Mouse (Mus musculus) adrenal gland (tissue): ENCODE measurements around the gene Ssbp2.

Experiments used
- intact Hi-C: fragments of 180-260 bp; cut with DNase I; formaldehyde crosslinking; loops from one replicate; pipeline ENCODE4 v1.15.1; 2025

The Ssbp2 gene

DNA sequence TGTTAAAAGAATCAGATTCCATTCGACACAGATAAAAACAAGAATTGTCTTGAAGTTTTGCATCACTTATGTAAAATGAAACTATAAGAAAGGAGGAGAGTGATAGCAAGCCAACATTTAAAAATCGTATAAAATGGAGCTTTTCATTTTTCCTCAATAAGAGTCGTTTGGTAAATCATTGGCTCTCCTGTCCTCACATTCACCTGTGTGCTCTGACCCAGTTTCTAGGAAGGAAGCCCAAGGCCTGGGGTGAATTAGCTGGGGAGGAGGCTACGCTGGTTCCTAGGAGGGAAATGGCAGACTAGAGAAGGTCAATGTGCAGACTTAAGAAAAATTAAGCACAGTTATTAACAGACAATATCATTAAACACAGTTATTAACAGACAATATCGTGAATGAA is 156.8 kb downstream of the Ssbp2 start:
- intact Hi-C loops: no loop called here

DNA sequence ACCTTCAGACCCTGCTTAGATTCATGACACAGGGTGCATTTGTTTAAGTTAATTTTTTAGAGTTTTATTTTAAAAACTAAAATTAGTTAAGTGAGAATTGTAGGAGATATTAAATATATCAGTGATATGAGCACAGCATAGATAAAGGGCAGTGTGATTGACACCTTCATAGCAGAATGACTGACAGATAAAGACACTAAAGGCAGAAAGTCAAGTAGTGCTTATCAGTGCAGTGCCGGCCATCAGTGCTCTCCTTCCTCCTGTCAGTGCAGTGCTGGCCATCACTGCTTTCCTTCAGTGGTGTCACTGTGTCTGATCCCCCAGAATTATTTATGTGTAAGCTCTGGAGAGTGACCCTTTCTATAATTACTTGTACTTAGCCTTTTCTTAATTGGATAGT is 159.3 kb downstream of the Ssbp2 start:
- intact Hi-C loops: no loop called here

DNA sequence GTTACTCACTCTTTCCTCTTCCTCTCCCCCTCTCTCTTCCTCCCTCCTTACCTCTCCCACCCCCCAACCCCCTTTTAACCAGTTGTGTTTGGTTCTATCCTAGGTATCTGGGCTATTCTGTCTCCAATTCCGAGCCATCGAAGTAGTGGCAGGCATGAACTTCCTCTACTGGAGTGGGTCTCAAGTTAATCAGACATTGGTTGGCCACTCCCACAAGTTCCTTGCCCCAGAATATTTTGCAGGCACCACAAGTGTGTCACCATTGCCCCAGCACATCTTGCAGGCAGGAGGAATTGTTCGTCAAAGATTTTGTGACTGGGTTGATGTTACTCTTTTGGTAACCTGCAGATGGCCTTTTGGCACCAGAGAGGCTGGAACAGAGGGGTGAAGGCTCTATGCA is 160.5 kb downstream of the Ssbp2 start:
- intact Hi-C loops: no loop called here

DNA sequence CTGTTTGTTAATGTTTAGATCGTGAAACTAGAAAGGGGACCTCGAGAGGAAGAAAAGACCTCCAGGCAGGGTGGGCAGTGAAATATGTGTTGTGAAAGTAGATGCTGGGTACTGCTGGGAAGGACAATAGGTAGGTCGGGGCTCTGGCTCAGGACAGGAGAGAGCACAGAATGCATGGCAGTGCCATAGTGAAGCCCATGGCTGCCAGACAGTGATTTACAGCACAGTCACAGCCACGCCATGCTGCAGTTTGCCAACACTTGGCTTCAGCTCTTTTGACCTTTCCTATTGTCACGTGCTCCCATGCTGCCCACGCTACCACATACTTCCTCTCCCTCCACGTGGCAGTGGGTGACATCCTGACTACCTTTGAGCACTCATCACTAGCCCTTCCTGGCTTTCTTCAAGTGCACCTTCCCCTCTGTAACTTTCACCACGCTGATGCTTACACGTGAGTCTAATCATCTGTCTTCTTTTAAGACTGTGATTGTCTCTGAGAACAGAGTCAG is 171.3 kb downstream of the Ssbp2 start:
- intact Hi-C loops: loop anchor here (10.0 kb wide), 2 partner anchors 267 to 697 kb away; no protein-coding TSS in a partner anchor

DNA sequence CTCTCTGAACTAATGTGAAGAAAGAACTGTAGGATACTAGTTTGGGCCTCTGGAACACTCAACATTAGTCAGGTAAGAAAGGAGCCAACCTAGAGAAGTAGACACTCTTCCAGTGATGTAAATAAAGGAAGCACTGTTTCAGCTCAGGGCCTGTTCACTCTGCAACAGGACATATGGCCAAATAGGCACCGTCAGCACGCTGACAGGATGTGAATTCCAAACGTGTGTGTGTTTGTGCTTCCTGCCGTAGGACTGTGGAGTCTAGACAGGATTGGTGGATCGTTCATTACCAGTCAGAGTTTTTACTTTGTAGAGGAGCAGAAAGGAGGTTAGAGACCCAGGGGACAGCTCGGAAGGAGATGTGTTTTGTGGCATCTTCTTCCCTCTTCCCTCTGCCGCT is 174.0 kb downstream of the Ssbp2 start:
- intact Hi-C loops: loop anchor here (10.0 kb wide), 2 partner anchors 269 to 699 kb away; no protein-coding TSS in a partner anchor

DNA sequence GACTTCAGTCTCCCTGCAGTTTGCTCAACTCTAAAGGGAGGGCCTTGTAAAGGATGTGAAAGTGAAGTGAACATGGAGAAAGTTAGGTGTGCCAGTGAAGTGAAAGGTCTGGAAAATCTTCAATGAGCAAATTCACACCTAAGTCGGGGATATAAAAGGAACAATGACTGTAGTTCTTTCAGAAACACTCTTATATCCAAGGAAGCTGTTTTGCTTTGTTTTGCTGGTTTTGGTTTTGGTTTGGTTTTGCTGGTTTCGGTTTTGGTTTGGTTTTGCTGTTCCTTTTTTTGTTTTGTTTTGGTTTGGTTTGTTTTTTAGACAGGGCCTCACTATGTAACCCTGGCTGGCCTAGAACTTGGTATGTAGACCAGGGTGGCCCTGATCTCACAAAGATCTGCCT is 175.9 kb downstream of the Ssbp2 start:
- intact Hi-C loops: loop anchor here (2.0 to 10.0 kb wide), 4 partner anchors 174 to 701 kb away; partner anchors contain the start of gene Ssbp2

DNA sequence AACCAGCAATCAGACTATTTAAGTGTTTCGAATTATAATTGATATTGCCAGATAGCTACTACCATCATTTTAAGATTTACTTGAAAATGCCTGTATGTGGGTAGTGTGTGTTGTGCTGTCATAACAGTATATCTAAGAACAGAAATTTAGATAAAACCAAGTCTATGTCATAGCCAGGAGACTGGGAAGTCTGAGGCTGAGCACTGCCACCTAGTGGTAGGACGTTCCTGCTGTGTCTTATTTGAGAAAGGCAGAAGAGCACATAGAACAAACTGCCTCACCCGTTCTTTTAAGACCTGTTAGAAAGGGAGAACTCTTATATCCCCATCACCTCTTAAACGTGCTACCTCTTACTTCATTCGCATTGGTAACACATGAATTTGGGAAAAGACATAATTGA is 176.7 kb downstream of the Ssbp2 start:
- intact Hi-C loops: loop anchor here (2.0 to 10.0 kb wide), 4 partner anchors 175 to 702 kb away; partner anchors contain the start of gene Ssbp2

DNA sequence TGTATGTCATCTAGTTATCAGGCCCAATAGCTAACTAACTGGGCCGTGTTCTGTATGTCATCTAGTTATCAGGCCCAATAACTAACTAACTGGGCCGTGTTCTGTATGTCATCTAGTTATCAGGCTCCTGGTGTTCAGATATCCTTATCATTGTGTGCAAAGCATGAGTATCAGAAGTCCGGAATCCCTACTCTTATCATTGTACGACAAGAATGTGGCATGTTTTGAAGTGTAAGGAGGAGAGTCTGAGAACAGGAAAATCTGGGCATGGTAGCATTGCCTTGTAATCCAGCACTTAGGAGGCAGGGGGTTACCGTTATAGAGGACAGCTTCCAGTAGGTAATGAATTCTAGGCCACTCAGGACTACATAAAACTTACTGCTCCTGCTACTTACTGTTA is 178.8 kb downstream of the Ssbp2 start:
- intact Hi-C loops: loop anchor here (5.0 to 10.0 kb wide), 3 partner anchors 177 to 704 kb away; partner anchors contain the start of gene Ssbp2

DNA sequence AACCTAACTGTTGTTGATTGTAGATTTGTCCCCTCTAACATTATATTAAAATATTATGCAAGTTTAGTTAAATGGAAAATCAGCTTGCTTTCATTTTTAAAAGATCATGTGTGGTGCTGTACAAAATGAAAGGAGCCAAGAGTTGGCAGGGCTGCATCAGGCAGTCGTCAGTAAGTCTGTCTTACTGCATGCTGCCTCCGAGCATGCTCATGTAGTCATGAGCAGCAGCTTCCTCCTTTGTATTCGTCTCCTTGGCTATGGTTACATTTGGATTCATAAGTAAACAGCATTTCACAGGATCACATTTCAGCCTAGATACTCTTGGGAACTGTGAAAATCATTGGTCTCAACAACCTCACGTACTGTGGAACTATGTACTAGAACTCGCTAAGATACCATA is 180.1 kb downstream of the Ssbp2 start:
- intact Hi-C loops: no loop called here

DNA sequence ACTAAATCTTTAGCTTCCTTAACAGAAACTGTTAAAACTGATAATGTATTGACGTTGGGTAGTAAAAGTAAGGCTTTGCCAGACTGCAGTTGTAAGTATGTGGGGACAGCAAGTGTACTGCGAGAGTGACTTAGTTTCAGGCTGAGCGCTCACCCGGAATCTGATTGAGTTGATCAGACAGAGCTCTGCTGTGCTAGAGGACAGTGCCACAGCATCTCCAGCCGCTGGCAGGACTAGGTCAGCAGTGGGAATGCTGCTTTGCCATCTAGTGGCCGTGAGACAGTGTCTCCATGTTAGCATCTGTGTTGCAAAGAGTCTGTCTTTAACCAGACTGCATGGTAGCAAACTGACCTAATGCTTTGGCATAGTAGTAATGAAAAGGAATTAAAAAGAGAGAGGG is 188.2 kb downstream of the Ssbp2 start:
- intact Hi-C loops: no loop called here

DNA sequence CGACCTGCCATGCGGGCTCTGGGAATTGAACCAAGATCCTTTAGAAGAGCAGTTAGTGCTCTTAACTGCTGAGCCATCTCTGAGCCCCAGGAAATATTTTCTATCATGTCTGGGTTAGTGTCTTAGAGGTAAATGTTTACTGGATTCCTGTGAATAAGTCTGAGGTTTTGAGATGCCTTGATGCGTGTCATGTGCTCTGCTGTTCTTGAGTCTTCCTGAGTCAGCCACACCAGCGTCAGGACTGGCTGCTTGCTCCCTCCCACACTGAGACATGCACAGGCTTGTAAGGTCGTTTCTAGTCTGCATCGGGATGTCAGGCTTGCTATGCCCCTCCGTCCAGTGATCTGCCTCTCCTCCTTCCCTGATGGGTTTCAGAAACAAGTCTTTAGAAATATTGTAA is 189.8 kb downstream of the Ssbp2 start:
- intact Hi-C loops: no loop called here

DNA sequence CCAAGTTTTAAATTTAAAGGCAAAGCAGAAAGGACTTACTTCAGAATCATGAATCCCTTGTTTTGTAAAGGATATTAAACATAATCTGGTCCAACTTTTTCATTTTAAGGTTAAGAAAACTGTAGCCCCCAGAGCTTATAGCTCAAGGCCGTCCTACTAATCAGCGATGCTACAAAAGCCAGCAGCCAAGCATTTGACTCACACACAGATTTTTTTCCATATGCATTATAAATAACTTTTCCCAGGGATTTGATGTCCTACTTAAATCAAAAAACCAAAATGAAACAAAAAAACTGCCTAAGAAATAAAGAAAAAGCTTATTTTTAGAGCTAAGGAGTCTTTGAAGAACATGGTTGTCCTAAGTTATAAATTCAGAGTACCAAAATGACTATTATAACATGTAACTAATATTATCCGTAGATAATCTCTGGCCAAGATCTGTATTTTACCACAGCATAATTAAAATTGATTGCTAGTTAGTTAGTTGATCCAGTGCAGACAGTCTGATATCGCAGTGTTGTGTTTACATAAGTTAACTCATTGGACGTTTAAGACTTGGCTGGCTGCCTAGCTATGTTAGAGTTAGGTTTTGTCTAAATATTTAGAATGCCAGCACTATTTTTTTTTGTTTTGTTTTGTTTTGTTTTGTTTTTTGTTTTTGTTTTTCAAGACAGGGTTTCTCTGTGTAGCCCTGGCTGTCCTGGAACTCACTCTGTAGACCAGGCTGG is 201.1 kb downstream of the Ssbp2 start:
- intact Hi-C loops: no loop called here

DNA sequence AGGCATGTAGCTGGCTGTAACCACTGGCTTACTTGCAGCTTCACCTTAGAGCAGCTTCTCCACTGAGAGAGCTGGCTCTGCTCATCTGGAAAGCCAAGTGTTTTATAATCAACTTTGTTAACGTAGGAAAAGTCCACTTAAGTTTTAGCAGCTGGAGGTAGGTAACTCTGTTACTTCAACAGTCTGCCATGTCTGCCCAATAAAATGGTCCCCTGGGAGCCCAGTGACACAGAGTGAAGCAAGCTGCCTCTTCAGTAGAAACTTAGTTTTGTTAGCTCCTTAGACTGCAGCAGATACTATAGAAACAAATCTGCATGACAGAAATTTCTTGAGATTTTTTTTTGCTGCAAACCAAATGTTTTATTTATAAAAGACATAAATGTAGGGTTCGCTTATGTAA is 202.7 kb downstream of the Ssbp2 start:
- intact Hi-C loops: no loop called here

DNA sequence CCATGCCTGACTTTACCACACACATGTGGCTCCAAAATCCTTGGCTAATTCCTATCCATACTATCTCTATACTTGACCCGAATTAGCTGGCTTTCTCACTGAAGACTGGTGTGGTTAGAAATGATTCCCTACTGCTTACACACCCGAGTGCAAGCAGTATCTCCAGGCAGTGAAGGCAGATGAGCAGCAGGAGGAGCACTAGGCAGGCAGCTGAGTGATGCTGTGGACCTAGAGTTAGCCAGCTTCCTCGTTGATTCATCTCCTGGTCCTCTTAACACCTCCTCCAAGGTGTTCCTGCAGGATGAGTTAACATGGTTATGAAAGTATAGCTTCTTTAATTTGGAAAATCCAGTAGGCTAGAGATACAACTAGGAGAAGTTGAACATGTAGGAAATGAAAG is 213.2 kb downstream of the Ssbp2 start:
- intact Hi-C loops: no loop called here

DNA sequence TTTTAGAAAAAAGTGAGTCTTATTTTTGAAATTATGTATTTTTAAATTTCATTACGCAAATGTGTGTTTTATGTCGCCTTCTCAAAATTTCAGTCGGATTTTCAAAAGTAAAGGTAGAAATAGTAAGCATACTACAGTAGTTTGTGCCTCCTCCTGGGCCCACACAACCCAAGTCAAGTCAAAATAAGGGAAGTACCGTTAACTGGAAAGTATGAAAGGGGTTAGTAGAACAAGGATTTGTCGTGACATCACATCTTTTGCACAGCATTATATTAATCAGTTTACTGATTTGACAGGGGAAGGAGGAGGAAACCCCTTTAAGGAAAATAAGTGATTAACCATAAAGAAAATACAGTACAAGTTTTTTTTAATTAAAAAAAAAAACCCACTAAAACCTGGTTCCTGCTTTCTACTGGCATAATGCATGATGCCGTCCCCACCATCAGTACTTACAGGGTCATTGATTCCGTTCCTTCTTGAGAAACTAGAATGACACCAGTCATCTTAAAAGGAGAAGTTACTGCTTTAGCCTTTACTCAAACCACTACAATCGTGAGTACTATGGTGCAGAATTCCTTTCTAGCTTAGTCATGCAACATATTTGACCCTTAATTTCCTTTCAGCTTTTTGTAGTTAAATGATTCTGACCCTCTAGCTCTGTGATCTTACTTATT is 220.8 kb downstream of the Ssbp2 start:
- intact Hi-C loops: no loop called here

DNA sequence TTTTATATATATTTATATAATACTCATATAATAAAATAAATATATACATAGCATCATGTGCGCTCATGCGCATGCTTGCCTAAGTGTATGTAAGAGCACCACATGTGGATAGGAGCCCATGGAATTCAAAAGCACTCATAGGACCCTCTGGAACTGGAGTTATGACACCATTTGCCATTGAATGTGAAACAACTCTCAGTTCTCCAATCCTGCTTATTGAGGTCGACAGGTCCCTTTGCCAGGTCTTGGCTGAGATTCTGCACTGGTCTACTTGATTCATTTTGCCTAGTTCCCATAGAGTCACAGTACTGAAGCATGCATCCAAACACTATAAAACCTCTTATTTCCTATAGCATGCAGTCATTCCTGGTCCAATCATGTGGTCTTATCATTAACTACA is 221.4 kb downstream of the Ssbp2 start:
- intact Hi-C loops: no loop called here

DNA sequence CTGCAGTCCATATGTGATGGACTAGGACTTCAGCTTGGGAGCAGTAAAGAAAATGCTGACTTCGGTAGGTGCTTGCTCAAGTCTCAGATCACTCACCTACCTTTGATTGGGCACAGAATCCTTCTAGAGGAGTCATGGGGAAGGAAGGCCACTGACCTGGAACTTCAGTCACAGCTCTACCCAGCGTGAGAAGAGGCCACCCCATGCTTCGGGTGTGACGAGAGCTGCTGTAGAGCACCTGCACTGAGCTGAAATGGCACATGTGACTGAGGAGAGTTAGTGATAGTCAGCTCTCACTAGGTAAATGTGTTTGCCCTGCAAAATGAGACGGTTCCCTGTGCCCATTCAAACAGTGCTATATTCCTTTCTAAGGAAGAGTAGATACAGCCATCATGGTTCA is 230.0 kb downstream of the Ssbp2 start:
- intact Hi-C loops: no loop called here

DNA sequence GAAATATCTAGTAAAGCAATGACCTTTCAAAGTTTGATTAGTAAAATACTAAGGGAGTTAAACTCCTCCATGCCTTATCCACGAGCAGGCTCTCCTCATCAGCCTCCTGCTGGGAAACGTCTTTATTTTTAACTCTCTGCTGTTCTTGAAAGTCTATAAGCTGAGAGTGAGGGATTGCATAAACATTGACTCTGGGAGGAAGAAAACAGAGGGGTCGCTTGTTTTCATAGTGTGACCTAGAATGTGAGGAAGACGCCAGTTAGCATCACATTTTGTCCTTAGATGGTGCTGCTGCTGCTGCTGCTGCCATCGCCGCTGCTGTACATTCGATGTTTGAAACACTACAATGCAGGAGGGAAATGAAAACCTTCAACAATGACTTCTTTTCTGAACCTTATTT is 233.5 kb downstream of the Ssbp2 start:
- intact Hi-C loops: no loop called here

DNA sequence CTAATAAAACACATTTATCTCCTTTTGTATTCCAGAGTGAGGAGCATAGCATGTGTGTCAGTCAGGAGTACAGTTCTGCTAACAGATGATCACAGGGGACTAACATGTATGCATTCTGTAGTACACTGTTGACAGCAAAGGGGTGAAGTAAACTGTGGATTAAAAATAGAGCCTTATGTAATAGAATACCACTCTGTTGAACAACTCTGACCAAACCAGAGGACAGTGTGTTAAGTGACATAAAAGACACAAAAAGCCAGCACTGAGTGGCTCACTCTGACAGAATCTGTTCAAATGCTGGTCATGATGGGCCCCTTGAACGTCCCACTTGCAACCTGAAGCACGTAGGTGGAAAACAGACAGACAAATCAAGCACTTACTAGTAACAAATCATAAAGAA is 235.3 kb downstream of the Ssbp2 start:
- intact Hi-C loops: no loop called here

DNA sequence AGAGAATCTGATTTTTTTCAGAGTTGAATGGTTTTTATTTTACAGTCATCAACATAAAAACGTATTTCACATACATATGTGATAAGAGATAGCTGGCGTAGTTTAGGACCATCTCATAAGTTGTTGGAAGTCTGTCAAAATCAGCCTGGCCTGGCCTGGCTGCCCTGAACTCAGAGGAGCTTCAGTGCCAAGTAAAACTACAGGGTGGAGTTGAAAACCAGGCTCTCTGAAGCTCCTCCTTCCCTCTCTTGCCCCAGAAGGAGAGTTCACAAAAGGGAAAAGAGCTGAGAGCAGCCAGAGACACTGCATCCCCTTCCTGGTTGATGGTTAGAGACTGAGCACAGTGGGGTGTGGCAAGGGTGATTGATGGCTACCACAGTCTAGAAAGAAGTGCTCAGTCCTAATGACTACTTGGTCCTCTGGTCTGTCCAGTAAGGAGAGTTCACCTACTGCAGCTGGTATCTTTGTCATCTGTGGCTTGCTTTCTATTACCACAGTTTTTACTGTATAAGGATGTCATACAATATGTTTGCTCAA is 236.1 kb downstream of the Ssbp2 start:
- intact Hi-C loops: no loop called here

DNA sequence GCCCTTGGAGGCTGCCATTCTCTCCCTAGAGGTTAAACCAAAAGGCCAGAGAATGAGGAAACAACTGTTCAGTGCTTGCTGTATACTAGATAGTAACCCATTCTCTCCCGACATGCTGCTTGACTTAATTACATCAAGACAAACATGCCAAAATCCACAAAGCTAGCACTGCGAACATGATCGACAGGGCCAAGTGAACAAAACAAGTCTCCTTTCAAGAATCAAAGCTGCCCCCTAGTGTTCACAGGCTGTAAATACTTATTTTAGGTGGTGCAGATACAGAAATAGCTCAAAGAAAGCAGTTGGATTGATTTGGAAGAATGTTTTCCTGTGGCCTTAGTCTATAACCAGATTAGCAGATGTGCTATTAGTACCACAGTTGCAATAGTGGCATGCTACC is 236.9 kb downstream of the Ssbp2 start:
- intact Hi-C loops: no loop called here

DNA sequence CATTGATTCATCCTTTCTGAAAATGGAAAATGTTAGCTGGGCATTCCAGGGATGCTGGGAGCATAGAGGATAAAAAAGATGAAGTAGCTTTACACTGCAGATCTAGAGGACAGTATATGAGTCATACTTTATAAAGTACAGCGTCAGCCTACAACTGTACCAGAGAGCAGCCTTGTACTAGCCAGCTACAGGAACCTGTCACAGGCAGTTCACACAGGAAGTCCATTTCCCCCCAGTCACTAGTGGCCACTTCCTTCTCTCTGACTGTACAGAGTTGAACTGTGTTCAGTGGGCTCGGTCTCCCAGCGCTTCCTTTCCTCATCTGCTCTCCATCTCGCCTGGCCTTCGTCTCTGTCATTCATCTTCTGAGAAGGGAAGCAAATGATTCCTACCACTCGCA is 242.3 kb downstream of the Ssbp2 start:
- intact Hi-C loops: no loop called here
